Mouse (Mus musculus): ENCODE data around the gene Zfp598.
"Not testable (repeated sequence)": the region's sequence is repeated elsewhere in the genome, so short reads cannot be mapped to it uniquely, and the experiment has no call there.

The Zfp598 gene

GRCm38 (mm10) chr17:24646381-24646780 is 23.1 kb upstream of the Zfp598 start:
- no peak for DNase-seq (ENCODE audit: low spot score in 2 of 2)

- no peak for DNase-seq (ENCODE audit: low spot score in 2 of 2)
Observed at GRCm38 (mm10) chr17:24647493-24647892, 22.0 kb upstream of the Zfp598 start.

GRCm38 (mm10) chr17:24648731-24649377 is 20.6 kb upstream of the Zfp598 start:
- no peak for DNase-seq (ENCODE audit: low spot score in 2 of 2)

- DNase-seq (ENCODE audit: low spot score in 2 of 2), result peak; percentile 48 to 50
Observed at GRCm38 (mm10) chr17:24649581-24650069, 19.9 kb upstream of the Zfp598 start.

- DNase-seq (ENCODE audit: low spot score in 2 of 2), result peak; percentile 51 to 54
Observed at GRCm38 (mm10) chr17:24650070-24650616, 19.3 kb upstream of the Zfp598 start, which contains the start of gene Slc9a3r2. Slc9a3r2 (minus strand) TSS chr17:24650327.

GRCm38 (mm10) chr17:24650766-24651165 is 18.7 kb upstream of the Zfp598 start:
- DNase-seq (ENCODE audit: low spot score in 2 of 2), result no peak

GRCm38 (mm10) chr17:24651835-24652234 is 17.7 kb upstream of the Zfp598 start:
- DNase-seq (ENCODE audit: low spot score in 2 of 2), result no peak

- DNase-seq (ENCODE audit: low spot score in 2 of 2), result peak; percentile 67 to 73
Observed at GRCm38 (mm10) chr17:24653967-24654710, 15.3 kb upstream of the Zfp598 start.

GRCm38 (mm10) chr17:24654969-24655368 is 14.5 kb upstream of the Zfp598 start:
- no peak for DNase-seq (ENCODE audit: low spot score in 2 of 2)

GRCm38 (mm10) chr17:24658017-24658758 is 11.3 kb upstream of the Zfp598 start, which contains the start of gene Npw:
Npw (minus strand) TSS chr17:24658457.
- no peak for DNase-seq (ENCODE audit: low spot score in 2 of 2)

- DNase-seq (ENCODE audit: low spot score in 2 of 2), result not testable (repeated sequence)
Observed at GRCm38 (mm10) chr17:24667011-24667410, 2.5 kb upstream of the Zfp598 start.

GRCm38 (mm10) chr17:24667416-24667815 is 2.1 kb upstream of the Zfp598 start:
- DNase-seq (ENCODE audit: low spot score in 2 of 2), result peak; percentile 65 to 79

- DNase-seq (ENCODE audit: low spot score in 2 of 2), result not testable (repeated sequence)
Observed at GRCm38 (mm10) chr17:24669214-24669544, 308 bp upstream of the Zfp598 start.

GRCm38 (mm10) chr17:24670246-24670844 is 858 bp downstream of the Zfp598 start:
- DNase-seq (ENCODE audit: low spot score in 2 of 2), result no peak

- DNase-seq (ENCODE audit: low spot score in 2 of 2), result no peak
Observed at GRCm38 (mm10) chr17:24671346-24671745, 1.9 kb downstream of the Zfp598 start.

- peak in 1 of 2 experiments; percentile 50 for DNase-seq (ENCODE audit: low spot score in 2 of 2)
Observed at GRCm38 (mm10) chr17:24672141-24672540, 2.7 kb downstream of the Zfp598 start.

- no peak for DNase-seq (ENCODE audit: low spot score in 2 of 2)
Observed at GRCm38 (mm10) chr17:24674277-24674676, 4.8 kb downstream of the Zfp598 start.

GRCm38 (mm10) chr17:24676187-24676586 is 6.7 kb downstream of the Zfp598 start:
- peak; percentile 53 to 59 for DNase-seq (ENCODE audit: low spot score in 2 of 2)

GRCm38 (mm10) chr17:24676877-24677276 is 7.4 kb downstream of the Zfp598 start:
- DNase-seq (ENCODE audit: low spot score in 2 of 2), result no peak

GRCm38 (mm10) chr17:24677500-24678080 is 8.1 kb downstream of the Zfp598 start:
- DNase-seq (ENCODE audit: low spot score in 2 of 2), result no peak

- no peak for DNase-seq (ENCODE audit: low spot score in 2 of 2)
Observed at GRCm38 (mm10) chr17:24686514-24686913, 17.0 kb downstream of the Zfp598 start.

All from urinary bladder, postnatal 36 days (tissue).